Mouse (Mus musculus) frontal cortex, postnatal 25 days (tissue): ENCODE results near the gene Oxgr1.
"Not testable (repeated sequence)": the region's sequence is repeated elsewhere in the genome, so short reads cannot be mapped to it uniquely, and the experiment has no call there.

Experiments used
- DNase-seq, 2 experiments: peaks; one replicate each; pipeline ENCODE4 v3.0.0; 2022; ENCODE audit warnings: low spot score in 2 of 2

The Oxgr1 gene

GRCm38 (mm10) chr14:120042187-120042820 lies at the start of gene Oxgr1:
Oxgr1 (minus strand) TSS chr14:120042435.
- no peak for DNase-seq

- no peak for DNase-seq
Measured at GRCm38 (mm10) chr14:120090401-120090800, 48.2 kb upstream of the Oxgr1 start.

GRCm38 (mm10) chr14:120089649-120090360 lies 47.6 kb upstream of the Oxgr1 start:
- no peak for DNase-seq

- DNase-seq: no peak
Measured at GRCm38 (mm10) chr14:120089006-120089648, 46.9 kb upstream of the Oxgr1 start.

GRCm38 (mm10) chr14:120084084-120084667 lies 41.9 kb upstream of the Oxgr1 start:
- DNase-seq: no peak

- DNase-seq: no peak
Measured at GRCm38 (mm10) chr14:120076192-120076591, 34.0 kb upstream of the Oxgr1 start.

GRCm38 (mm10) chr14:120075746-120076145 lies 33.5 kb upstream of the Oxgr1 start:
- no peak for DNase-seq

- DNase-seq: no peak
Measured at GRCm38 (mm10) chr14:120074231-120074630, 32.0 kb upstream of the Oxgr1 start.

- peak; percentile 53 to 59 for DNase-seq
Measured at GRCm38 (mm10) chr14:120061096-120061495, 18.9 kb upstream of the Oxgr1 start.

- no peak for DNase-seq
Measured at GRCm38 (mm10) chr14:120033454-120033853, 8.8 kb downstream of the Oxgr1 start.

- no peak for DNase-seq
Measured at GRCm38 (mm10) chr14:120019948-120020347, 22.3 kb downstream of the Oxgr1 start.

- no peak for DNase-seq
Measured at GRCm38 (mm10) chr14:120009969-120010872, 32.0 kb downstream of the Oxgr1 start.

GRCm38 (mm10) chr14:120005153-120005552 lies 37.1 kb downstream of the Oxgr1 start:
- no peak for DNase-seq

- DNase-seq: no peak
Measured at GRCm38 (mm10) chr14:120003661-120004060, 38.6 kb downstream of the Oxgr1 start.

- DNase-seq: no peak
Measured at GRCm38 (mm10) chr14:120002673-120003072, 39.6 kb downstream of the Oxgr1 start.

GRCm38 (mm10) chr14:119989651-119990050 lies 52.6 kb downstream of the Oxgr1 start:
- DNase-seq: no peak

- no peak for DNase-seq
Measured at GRCm38 (mm10) chr14:119988937-119989645, 53.1 kb downstream of the Oxgr1 start.

- no peak for DNase-seq
Measured at GRCm38 (mm10) chr14:119987257-119987656, 55.0 kb downstream of the Oxgr1 start.

GRCm38 (mm10) chr14:119986778-119987177 lies 55.5 kb downstream of the Oxgr1 start:
- DNase-seq: no peak

GRCm38 (mm10) chr14:119986351-119986750 lies 55.9 kb downstream of the Oxgr1 start:
- DNase-seq: not testable (repeated sequence)

GRCm38 (mm10) chr14:119981314-119981713 lies 60.9 kb downstream of the Oxgr1 start:
- no peak for DNase-seq
